In genomic region chr4:134246719-134247258, GRCm38 (mm10) we compare ENCODE assay signal across 9 mouse cellular contexts. TPM values are rescaled to one million over a fixed set of nuclear protein-coding genes. Genes with fewer than 3 reads are reported as not detected.
A peak's percentile ranks its signal among the peaks of the same experiment; 100 is the strongest.
DNase-seq lines count a peak whose midpoint lies in the region; ATAC-seq lines count a peak whose summit lies in the region.
"Had no signal": no experiment of that assay in that cellular context is flagged by ENCODE, and none has a peak within 500 bp of the region (broad histone marks: within the 10 kb centered on the region; RNA-seq: fewer than 3 reads in every experiment).

Gm30191 (plus strand) TSS chr4:134246935.

- peak within 1 kb of the TSS; percentile 89 for H3K9ac ChIP-seq in heart, embryonic 16.5 days (ENCODE audit: low read length)
- peak within 1 kb of the TSS; percentile 44; the same call in 1 of the 2 replicates for H3K9ac ChIP-seq in hindbrain, embryonic 11.5 days (ENCODE audit: low read depth, low read length)

- DNase-seq in heart, adult 8-10 months (ENCODE audit: low spot score): no peak
- DNase-seq in cerebellum, postnatal 36 days: peak; percentile 19 to 28
- DNase-seq in hindbrain, embryonic 11.5 days (ENCODE audit: low spot score): no peak
- no peak for DNase-seq in midbrain, embryonic 10.5 days (ENCODE audit: low spot score)
- no peak for DNase-seq in adrenal gland, postnatal 10 days
- DNase-seq in left cerebral cortex, adult 11 months (ENCODE audit: low spot score): no peak

- 74% methylated on average over 7 of the region's 7 CpGs for WGBS in heart, embryonic 16.5 days
- WGBS in hindbrain, embryonic 11.5 days: 72% methylated on average over 7 of the region's 7 CpGs
- 78% methylated on average over 7 of the region's 7 CpGs for WGBS in midbrain, embryonic 10.5 days

- H3K9me3 ChIP-seq in heart, embryonic 16.5 days (replicated peaks; ENCODE audit: control insufficient read depth, low read length): no peaks in the 10 kb centered on the region
- no peaks in the 10 kb centered on the region for H3K9me3 ChIP-seq in hindbrain, embryonic 11.5 days (ENCODE audit: control insufficient read depth, low read length)
- H3K9me3 ChIP-seq in midbrain, embryonic 10.5 days (replicated peaks): no peaks in the 10 kb centered on the region

- H3K27ac ChIP-seq in heart, embryonic 16.5 days (ENCODE audit: low read length): no peak within 1 kb of the TSS
- no peak within 1 kb of the TSS for H3K27ac ChIP-seq in hindbrain, embryonic 11.5 days (ENCODE audit: low read depth, low read length)
- H3K27ac ChIP-seq in midbrain, embryonic 10.5 days (replicated peaks): peak within 1 kb of the TSS; percentile 84

- no peaks in the 10 kb centered on the region for H3K36me3 ChIP-seq in heart, embryonic 16.5 days (ENCODE audit: control insufficient read depth, insufficient read depth)
- no peaks in the 10 kb centered on the region for H3K36me3 ChIP-seq in hindbrain, embryonic 11.5 days (ENCODE audit: control insufficient read depth, insufficient read depth, low read length)
- peaks cover 15% of the 10 kb centered on the region for H3K36me3 ChIP-seq in midbrain, embryonic 10.5 days

- H3K27me3 ChIP-seq in heart, embryonic 16.5 days (ENCODE audit: control insufficient read depth, insufficient read depth, low read length): peaks cover 36% of the 10 kb centered on the region
- peaks cover 32% of the 10 kb centered on the region for H3K27me3 ChIP-seq in hindbrain, embryonic 11.5 days (ENCODE audit: control insufficient read depth, insufficient read depth, low read length)
- H3K27me3 ChIP-seq in midbrain, embryonic 10.5 days (ENCODE audit: low read depth, poor library complexity, severe bottlenecking): peaks cover 58% of the 10 kb centered on the region

- no peak for ATAC-seq in heart, embryonic 16.5 days (replicated peaks; ENCODE audit: extremely low read depth, insufficient read depth, low FRiP score)
- no peak for ATAC-seq in hindbrain, embryonic 11.5 days (ENCODE audit: low FRiP score)
- ATAC-seq in erythroid progenitor cell, adult 5-6 weeks (replicated peaks; ENCODE audit: low FRiP score, poor library complexity, severe bottlenecking): no peak
- ATAC-seq: Patski had no signal

- peak within 1 kb of the TSS; percentile 89 for H3K4me3 ChIP-seq in heart, embryonic 16.5 days (ENCODE audit: low read length)
- H3K4me3 ChIP-seq in hindbrain, embryonic 11.5 days (ENCODE audit: low read depth, low read length): peak within 1 kb of the TSS; percentile 84; the same call in 1 of the 2 replicates
- H3K4me3 ChIP-seq in midbrain, embryonic 10.5 days: peak within 1 kb of the TSS; percentile 88

- peak within 1 kb of the TSS; percentile 99 for H3K4me2 ChIP-seq in heart, embryonic 16.5 days (ENCODE audit: low read depth, low read length)
- peak within 1 kb of the TSS; percentile 95 for H3K4me2 ChIP-seq in hindbrain, embryonic 11.5 days (replicated peaks; ENCODE audit: low read depth, low read length)

- peaks cover 28% of the 10 kb centered on the region for H3K4me1 ChIP-seq in heart, embryonic 16.5 days (ENCODE audit: control insufficient read depth, insufficient read depth, low read length)
- peaks cover 11% of the 10 kb centered on the region for H3K4me1 ChIP-seq in hindbrain, embryonic 11.5 days (replicated peaks; ENCODE audit: control insufficient read depth, insufficient read depth, low read length)
- peaks cover 73% of the 10 kb centered on the region for H3K4me1 ChIP-seq in midbrain, embryonic 10.5 days

RNA-seq across cellular contexts. Expression of gene Gm30191, which starts in this region (rescaled TPM):
- not detected in 2 replicates for polyA plus RNA-seq in heart, embryonic 16.5 days (2015; fragmentation: Nextera tagmentation; extraction: Ambion mirVana)
- not detected for total RNA-seq in heart, adult 8-10 months (2022)
- polyA plus RNA-seq in hindbrain, embryonic 11.5 days (2014; fragmentation: Nextera tagmentation; extraction: Ambion mirVana): 0.42 and 0.56 TPM in 2 replicates
- polyA plus RNA-seq in midbrain, embryonic 10.5 days (2016; fragmentation: Nextera tagmentation; extraction: Ambion mirVana): 0.20 TPM in 1 of 2 replicates, not detected in the other
- total RNA-seq in adrenal gland, postnatal 10 days (2021): not detected
- not detected in 2 replicates for total RNA-seq in erythroid progenitor cell, adult 5-6 weeks (2015; ENCODE audit: low replicate concordance)
- total RNA-seq in erythroid progenitor cell, adult 5-6 weeks (2017; ENCODE audit: low replicate concordance): not detected in 2 replicates
- polyA plus RNA-seq: Patski had no signal

Comparison
In these comparisons a context has a peak if more than half of its experiments do, and no peak if none do; other contexts are left out.
1. DNase-seq: peak in cerebellum, postnatal 36 days (2 of 2); none in heart, adult 8-10 months (single experiment), hindbrain, embryonic 11.5 days (single experiment), midbrain, embryonic 10.5 days (single experiment), adrenal gland, postnatal 10 days (single experiment) and left cerebral cortex, adult 11 months (single experiment).
2. Peak in every context shown above with its lines, with median percentiles within 50 percentile points of each other: H3K4me3 ChIP-seq.